Mouse (Mus musculus) stomach, postnatal 0 days (tissue): Measurements from ENCODE around the gene Cngb1.

Source experiments
- CTCF ChIP-seq: IDR thresholded peaks from 2 replicates; pipeline ENCODE4 v1.5.1; 2016; ENCODE audit warnings: antibody characterized with exemption, low read depth, mild to moderate bottlenecking, moderate library complexity
- EP300 ChIP-seq: optimal IDR thresholded peaks from 2 replicates; pipeline ENCODE3; 2016; ENCODE audit warnings: antibody characterized with exemption

- TF ChIP-seq CTCF: no peak
- TF ChIP-seq EP300: no peak
These were observed 17.2 kb downstream of the Cngb1 start for GRCm38 (mm10) chr8:95289066-95289650.
